Mouse (Mus musculus) spleen, adult 2 months (tissue): ENCODE data around the gene Adgrv1. TPM values are rescaled to one million over a fixed set of nuclear protein-coding genes. Genes with fewer than 3 reads are reported as not detected.

ENCODE experiments used
- DNase-seq, 2 experiments: peaks; one replicate each; pipeline versions ENCODE4 v3.0.0 to v3.0.0-alpha.2; 2012 to 2021; ENCODE audit warnings: low spot score in 2 of 2, low read depth in 1 of 2
- H3K27ac ChIP-seq: fragments of 200-500 bp; 2 replicates; pipeline ENCODE4 v1.5.1; 2012; ENCODE audit warnings: low read length, inconsistent platforms; ENCODE audit not compliant: insufficient read depth
- H3K27me3 ChIP-seq: fragments of 200-500 bp; 2 replicates; pipeline ENCODE4 v1.6.1; 2012; ENCODE audit warnings: mild to moderate bottlenecking, moderate library complexity, low read length, inconsistent platforms; ENCODE audit not compliant: control insufficient read depth, insufficient read depth
- H3K36me3 ChIP-seq: fragments of 200-500 bp; 2 replicates; pipeline ENCODE4 v1.6.1; 2012; ENCODE audit warnings: mild to moderate bottlenecking, low read length, inconsistent platforms; ENCODE audit not compliant: control insufficient read depth, insufficient read depth
- H3K4me1 ChIP-seq: fragments of 200-500 bp; 2 replicates; pipeline ENCODE4 v1.6.1; 2011; ENCODE audit warnings: inconsistent platforms; ENCODE audit not compliant: control insufficient read depth, insufficient read depth, insufficient read length
- H3K4me3 ChIP-seq: fragments of 200-500 bp; 2 replicates; pipeline ENCODE4 v1.5.1; 2011; ENCODE audit warnings: mild to moderate bottlenecking, inconsistent platforms; ENCODE audit not compliant: insufficient read depth, insufficient read length; ENCODE audit errors: extremely low read depth
- CTCF ChIP-seq: fragments of 200-500 bp; IDR thresholded peaks from 2 replicates; pipeline ENCODE4 v1.5.1; 2011; ENCODE audit warnings: mild to moderate bottlenecking, inconsistent platforms; ENCODE audit not compliant: insufficient read depth, insufficient read length, insufficient replicate concordance; ENCODE audit errors: extremely low read depth
- POLR2A ChIP-seq: fragments of 200-500 bp; IDR thresholded peaks from 2 replicates; pipeline ENCODE4 v1.6.1; 2011; ENCODE audit warnings: low read depth, low read length, inconsistent platforms
- WGBS: fragments of 180-500 bp; shearing (Covaris S2); methylation state at CpG from one replicate; pipeline ENCODE4 v1.1.7; 2018; 5-methylcytosine and 5-hydroxymethylcytosine counted together
- polyA plus RNA-seq: library from polyadenylated mRNA; depleted of rRNA; stranded (reverse); fragments of >200 nt; gene quantifications from 2 replicates; pipeline ENCODE4 v1.2.3, GENCODE M21; 2012

Gene Adgrv1
- polyA plus RNA-seq, 1 experiment: 0.28 TPM

DNA sequence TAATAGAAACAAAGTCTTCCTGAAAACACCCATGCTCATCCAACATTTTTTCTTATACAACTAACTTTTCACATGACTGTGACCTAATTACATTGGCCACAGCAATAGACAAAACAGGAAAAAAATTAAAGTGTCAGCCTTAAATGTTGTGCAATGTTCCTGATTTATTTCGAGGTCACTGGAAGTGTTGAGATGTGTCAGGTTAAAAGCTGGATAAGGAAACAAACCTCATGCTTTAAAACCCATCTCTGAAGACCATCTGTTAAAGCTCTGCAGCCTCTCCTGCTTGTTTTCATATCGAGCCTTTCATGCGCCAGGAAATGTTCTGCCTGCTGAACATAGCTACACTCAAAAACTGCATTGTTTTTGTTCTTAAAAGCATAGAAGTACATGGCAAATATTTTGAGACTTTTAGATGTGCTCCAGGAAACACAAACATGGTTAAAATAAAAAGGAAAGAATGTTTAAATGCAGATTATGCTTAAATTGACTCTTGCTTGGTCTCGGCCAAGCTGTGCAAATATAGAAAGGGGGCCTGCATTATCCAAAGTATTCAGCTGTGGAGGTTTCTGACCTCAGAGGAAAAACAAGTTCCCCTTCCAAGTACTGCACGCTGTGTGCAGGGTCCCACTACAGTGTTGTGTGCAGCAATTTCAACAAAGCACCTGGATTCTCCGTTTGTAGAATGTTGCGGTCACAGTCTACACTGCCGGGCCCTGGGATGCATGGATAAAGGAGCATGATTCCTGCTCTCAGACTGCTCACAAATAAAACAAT, 524.2 kb downstream of the Adgrv1 start:
- 44% methylated on average over 8 of the region's 8 CpGs for WGBS
- DNase-seq: no peak
- H3K4me1 ChIP-seq: no peaks in the 10 kb centered on the region
- no peaks in the 10 kb centered on the region for H3K36me3 ChIP-seq
- TF ChIP-seq POLR2A: no peak
- no peak for TF ChIP-seq CTCF
- H3K4me3 ChIP-seq: no peak overlapping the region
- H3K27me3 ChIP-seq: no peaks in the 10 kb centered on the region
- no peak overlapping the region for H3K27ac ChIP-seq

- H3K27me3 ChIP-seq: no peaks in the 10 kb centered on the region
- no peak overlapping the region for H3K27ac ChIP-seq
- H3K4me3 ChIP-seq: no peak overlapping the region
- H3K4me1 ChIP-seq: no peaks in the 10 kb centered on the region
- no peak for DNase-seq
- no peak for TF ChIP-seq CTCF
- no peak for TF ChIP-seq POLR2A
- no peaks in the 10 kb centered on the region for H3K36me3 ChIP-seq
- 76% methylated on average over 5 of the region's 5 CpGs for WGBS
Observed at GRCm38 (mm10) chr13:81107436-81107835, 525.5 kb downstream of the Adgrv1 start.

DNA sequence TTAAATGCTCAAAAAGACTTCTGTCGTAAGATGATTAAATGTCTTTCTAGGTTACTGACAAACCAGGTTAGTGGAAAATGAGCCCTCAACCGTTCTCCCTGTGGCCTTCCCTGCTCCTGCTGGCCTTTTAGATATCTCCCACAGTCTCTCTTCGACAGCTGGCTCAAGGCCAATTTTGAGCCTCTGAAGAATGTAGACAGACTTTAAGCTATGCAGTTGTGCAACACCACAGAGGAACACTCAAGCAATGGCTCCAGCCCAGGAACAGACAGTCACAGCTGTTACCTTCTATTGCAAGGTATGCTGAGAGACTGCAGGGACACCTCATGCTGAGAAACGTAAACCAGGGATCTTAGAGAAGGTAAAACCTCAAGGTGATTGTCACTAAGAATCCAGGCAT, 529.2 kb downstream of the Adgrv1 start:
- Histone ChIP-seq H3K36me3 (no peaks in the 10 kb centered on the region), H3K4me1 (no peaks in the 10 kb centered on the region), H3K27me3 (no peaks in the 10 kb centered on the region), H3K4me3 (no peak overlapping the region), H3K27ac (no peak overlapping the region)
- TF ChIP-seq CTCF (no peak), POLR2A (no peak)
- 71% methylated on average over 4 of the region's 4 CpGs for WGBS
- DNase-seq: no peak

DNA sequence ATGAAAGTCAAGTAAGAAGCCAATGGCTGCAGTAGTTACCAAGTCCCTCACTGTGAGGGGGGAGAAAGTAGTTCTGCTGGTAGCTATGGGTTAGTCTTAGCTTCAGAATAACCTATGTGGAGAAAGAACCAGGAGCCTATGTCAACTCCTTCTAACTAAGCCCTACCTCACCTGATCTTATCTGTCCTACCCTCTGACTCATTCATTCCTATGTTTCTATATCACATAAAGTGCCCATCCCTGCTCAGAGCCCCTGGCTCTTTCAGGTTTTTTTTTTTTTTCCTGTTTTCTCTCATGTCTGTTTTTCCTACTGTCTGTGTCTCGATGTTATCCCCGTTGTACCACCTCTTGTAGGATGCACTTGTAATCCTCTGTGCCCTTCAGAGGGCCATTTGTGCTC, 536.5 kb downstream of the Adgrv1 start:
- DNase-seq: no peak
- no peaks in the 10 kb centered on the region for H3K27me3 ChIP-seq
- WGBS: 95% methylated on average over 2 of the region's 2 CpGs
- TF ChIP-seq POLR2A (no peak), CTCF (no peak)
- H3K27ac ChIP-seq: no peak overlapping the region
- H3K36me3 ChIP-seq: no peaks in the 10 kb centered on the region
- no peak overlapping the region for H3K4me3 ChIP-seq
- no peaks in the 10 kb centered on the region for H3K4me1 ChIP-seq

GRCm38 (mm10) chr13:81094513-81094912, 538.4 kb downstream of the Adgrv1 start:
- 78% methylated on average over 6 of the region's 6 CpGs for WGBS
- Histone ChIP-seq H3K4me3 (no peak overlapping the region), H3K27ac (no peak overlapping the region), H3K36me3 (no peaks in the 10 kb centered on the region), H3K27me3 (no peaks in the 10 kb centered on the region), H3K4me1 (no peaks in the 10 kb centered on the region)
- no peak for DNase-seq
- no peak for TF ChIP-seq POLR2A
- no peak for TF ChIP-seq CTCF

GRCm38 (mm10) chr13:81090051-81090836, 542.7 kb downstream of the Adgrv1 start:
- DNase-seq: no peak
- H3K36me3 ChIP-seq: no peaks in the 10 kb centered on the region
- WGBS: 81% methylated on average over 1 of the region's 1 CpGs
- no peak overlapping the region for H3K27ac ChIP-seq
- H3K4me1 ChIP-seq: no peaks in the 10 kb centered on the region
- no peak overlapping the region for H3K4me3 ChIP-seq
- TF ChIP-seq CTCF (no peak), POLR2A (no peak)
- H3K27me3 ChIP-seq: no peaks in the 10 kb centered on the region

DNA sequence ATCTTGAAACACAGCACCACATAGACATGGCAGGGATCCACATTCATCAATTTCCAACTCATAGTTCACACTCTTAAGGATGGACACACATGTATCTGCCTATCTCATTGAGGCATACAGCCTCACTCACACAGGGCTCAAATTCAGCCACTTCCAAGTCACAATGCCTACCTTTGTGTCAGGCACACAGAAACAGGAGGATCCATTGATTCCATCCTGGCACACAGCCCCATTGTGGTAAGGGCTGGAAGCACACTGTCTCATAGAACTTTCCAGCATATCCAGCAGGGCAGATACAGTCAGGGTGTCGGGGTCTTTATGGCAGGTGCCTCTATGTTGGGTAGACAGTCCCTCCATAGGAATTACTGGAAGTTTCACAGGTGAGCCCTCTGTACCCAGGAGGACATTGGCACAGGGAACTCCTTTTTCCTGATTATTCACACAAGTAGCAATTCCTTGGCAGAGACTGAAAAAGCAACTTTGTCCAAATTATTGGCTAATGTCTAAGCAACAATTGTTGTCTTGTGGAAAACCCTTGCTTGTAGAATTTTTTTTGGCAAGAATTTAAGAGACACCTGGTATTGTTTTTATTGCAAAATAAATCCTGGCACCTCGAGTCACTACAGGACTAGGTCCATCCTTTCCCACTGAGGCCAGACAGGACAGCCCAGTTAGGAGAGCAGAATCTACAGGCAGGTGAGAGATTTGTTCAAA, 545.8 kb downstream of the Adgrv1 start:
- no peak overlapping the region for H3K4me3 ChIP-seq
- no peak overlapping the region for H3K27ac ChIP-seq
- no peaks in the 10 kb centered on the region for H3K27me3 ChIP-seq
- no peaks in the 10 kb centered on the region for H3K4me1 ChIP-seq
- DNase-seq: no peak
- TF ChIP-seq CTCF: no peak
- TF ChIP-seq POLR2A: no peak
- 72% methylated on average over 2 of the region's 2 CpGs for WGBS
- H3K36me3 ChIP-seq: no peaks in the 10 kb centered on the region
